Mouse (Mus musculus): ENCODE results near the gene Tent4b.

Gene Tent4b

DNA sequence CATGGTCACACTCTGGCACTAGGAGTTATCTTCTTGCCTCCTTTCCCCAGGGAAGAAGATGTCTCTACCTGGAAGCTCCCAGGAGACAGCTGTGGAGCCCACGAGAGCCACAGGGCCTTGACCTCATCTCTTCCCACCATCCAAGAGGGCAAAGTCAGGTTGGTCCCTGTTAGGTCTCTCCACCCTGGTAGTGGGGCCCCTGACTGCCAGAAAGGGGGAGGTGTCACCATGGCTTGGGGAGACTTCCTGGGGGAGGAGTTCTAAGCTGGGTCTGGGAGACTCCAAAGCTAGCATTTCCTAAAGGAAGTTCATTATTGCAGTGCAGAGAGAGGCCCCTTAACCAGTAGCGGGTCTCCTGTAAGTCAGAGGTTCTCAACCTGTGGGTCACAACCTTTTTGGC is 96.0 kb downstream of the Tent4b start:
- in situ Hi-C loops (cut with MboI; ENCODE audit: unreplicated experiment in 2 of 2) = no loop called here

DNA sequence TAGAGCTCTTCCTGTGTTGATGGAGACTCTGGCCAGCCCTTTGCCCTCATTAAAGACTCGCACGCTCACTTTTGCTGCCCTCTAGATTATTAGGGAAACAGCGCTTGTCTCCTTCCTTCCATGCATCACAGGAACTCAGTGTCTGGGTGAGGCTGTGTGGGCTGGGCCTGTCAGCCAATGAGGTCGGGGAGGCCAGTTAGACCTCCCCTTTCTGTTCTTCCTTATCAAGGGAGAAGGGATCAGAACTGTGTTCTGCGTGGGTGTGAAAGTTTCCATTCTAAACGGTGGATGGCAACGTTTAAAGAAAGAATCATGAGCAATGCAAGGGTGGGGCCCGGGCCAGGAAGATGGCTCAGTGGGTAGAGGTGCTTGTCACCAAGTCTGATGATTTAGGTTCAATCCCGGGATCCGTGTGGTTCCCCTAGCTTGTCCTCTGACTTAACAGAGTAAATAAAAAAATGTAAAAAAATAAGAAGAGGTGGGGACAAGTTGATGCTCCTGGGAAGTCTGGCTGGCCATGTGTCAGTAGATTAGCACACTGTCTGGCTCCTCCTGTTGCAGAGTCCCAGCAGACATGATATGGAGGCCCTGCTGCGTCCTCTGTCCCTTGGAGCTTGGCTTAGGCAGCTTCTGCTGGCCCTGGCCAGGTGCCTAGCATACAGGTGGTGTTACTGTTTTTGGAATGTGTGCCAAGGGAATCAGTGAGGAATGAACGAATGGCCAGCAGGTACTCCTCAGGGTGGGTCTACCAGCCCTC is 99.1 kb downstream of the Tent4b start:
- in situ Hi-C loops (cut with MboI; ENCODE audit: unreplicated experiment in 2 of 2) = no loop called here

DNA sequence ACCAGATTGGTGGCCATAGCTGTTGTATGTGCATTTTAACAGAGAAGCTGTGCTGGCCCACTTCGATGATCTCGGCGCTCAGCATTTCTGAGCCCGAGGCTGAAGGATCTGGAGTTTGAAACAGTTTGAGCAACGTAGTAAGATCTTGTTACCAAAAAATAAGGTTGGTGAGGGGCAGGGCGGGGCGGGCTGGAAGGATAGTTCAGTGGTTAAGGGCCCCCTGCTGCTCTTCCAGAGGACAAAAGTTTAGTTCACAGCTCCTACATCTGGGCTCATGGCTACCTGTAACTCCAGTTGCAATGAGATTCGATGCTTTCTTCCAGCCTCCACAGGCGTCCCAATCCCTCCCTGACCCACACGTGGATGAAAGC is 99.7 kb downstream of the Tent4b start:
- in situ Hi-C loops (cut with MboI; ENCODE audit: unreplicated experiment in 2 of 2) = no loop called here

DNA sequence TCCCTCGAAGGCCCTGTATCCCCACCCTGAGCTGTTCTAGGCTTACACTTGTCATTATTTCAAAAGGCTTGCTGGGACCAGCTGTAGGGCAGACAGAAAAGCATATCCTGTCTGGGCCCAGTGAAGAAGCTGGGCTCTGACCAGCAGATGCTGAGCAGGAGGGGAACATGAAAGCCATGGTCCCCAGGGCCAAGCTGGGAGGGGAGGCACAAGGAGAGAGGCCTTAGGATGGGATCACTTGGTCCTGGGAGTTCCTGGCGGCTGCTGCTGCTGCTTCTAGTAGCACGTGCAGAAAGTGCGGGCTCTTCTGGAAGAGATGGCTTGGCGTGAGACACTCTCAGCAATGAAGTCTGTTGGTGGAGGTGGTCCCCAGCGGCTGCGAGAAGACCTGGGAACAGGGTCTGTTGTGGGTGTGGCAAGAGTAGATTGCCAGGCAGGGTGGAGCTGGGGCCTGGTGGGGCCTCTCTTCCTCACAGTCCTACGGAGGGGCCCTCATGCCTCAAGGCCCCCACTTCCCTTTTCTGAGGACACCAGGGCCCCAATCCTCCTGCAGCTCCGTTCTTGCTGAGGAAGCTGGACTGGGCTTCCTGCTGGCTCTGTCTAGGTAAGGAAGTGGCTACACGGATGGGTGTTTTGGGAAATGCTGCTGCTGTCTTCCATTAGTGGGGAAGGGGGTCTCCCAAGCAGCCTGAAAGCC is 101.0 kb downstream of the Tent4b start:
- in situ Hi-C loops (cut with MboI; ENCODE audit: unreplicated experiment in 2 of 2) = no loop called here

DNA sequence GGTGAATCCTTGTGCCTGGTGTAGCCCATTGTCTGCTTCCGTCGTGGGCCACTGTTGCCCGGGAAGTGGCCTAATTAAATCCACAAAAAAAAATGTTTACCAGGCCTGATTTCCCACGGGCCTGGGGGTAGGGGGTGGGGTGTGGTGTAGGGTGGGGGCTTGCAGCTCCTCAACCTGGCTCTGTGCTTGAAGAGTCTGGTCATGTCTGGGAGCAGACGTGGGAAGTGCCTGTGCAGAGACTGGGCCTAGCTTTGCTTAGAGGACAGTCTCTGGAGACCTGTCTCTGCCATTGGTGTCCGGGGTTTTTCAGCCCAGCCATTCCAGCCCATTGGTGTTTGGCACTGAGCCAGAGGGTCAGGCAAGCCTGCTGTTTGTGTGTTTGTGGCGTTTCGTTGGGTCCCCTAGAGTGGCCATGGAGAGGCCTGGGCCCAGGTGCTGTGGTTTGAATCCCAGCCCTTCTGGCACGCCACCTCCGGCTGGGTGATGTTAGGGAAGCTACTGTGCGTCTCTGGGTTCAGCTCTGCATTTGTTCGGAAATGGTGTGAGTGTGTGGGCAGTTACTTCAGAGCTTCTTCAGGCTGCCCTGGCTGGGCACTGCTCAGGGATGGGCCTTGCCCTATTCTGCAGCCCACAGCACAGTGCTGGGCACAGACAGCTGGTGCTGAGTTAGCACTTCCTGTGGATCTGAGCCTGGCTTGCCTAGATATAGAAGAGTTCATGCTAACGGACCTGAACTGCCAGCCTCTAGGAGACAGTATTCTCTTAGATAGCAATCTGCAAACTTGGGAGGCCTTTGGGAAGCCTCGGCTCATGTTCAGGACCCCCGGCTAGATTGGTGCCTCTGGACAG is 102.8 kb downstream of the Tent4b start:
- in situ Hi-C loops (cut with MboI; ENCODE audit: unreplicated experiment in 2 of 2) = no loop called here

DNA sequence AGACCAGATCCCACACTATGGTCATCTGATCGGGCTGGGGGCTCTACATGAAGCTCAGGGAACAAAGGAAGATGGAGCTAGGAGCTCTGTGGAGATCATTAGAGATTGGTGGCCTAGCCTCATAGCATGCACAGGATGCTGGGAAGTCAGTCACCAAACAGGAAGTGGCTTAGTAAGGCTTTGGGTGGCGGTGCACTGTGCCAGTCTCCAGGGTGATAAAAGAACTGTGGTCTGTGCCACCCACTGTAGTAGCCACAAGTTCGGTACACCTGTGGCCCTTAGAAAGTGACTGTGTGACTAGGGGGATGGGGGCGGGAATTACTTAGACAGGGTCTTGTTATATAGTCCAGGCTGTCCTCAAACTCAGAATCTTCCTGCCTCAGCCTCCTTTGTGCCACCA is 106.8 kb downstream of the Tent4b start:
- in situ Hi-C loops (cut with MboI; ENCODE audit: unreplicated experiment in 2 of 2) = no loop called here

DNA sequence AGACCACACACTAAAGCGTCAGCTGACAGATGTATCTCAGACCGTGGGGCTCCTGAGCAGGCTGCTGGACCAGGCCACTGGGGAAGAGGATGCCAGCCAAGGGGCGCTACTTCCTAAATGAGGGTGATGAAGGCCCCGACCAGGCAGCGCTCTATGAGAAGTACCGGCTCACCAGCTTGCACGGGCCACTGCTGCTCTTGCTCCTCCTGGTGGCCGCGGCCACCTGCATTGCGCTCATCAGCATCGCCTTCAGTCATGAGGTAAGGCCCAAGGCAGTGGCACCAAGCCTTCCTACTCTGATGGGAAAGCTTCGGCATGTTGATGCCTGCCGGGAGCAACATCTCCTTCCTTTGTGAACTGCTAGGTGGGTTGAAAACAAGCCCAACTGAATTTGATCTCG is 107.5 kb downstream of the Tent4b start:
- in situ Hi-C loops (cut with MboI; ENCODE audit: unreplicated experiment in 2 of 2) = no loop called here

DNA sequence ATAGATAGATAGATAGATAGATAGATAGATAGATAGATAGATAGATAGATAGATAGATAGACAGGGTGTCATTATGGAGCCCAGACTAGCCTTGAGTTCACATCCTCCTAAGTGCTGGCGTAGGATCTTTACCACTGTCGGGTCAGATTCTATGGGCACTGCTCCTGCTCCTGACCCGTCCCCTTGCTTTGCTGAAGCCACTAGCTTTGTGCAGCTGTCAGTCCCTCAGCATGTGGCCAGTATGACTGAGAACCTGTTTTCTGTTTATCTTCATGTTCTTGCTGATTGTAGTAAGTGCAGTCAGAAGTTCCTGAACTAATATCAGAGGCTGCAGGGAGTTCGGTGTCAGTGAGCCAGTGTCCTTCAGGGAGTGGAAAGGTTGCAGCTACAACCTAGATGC is 108.7 kb downstream of the Tent4b start:
- in situ Hi-C loops (cut with MboI; ENCODE audit: unreplicated experiment in 2 of 2) = no loop called here
